14 mouse cellular contexts compared by ENCODE assay signal in the genomic region with DNA sequence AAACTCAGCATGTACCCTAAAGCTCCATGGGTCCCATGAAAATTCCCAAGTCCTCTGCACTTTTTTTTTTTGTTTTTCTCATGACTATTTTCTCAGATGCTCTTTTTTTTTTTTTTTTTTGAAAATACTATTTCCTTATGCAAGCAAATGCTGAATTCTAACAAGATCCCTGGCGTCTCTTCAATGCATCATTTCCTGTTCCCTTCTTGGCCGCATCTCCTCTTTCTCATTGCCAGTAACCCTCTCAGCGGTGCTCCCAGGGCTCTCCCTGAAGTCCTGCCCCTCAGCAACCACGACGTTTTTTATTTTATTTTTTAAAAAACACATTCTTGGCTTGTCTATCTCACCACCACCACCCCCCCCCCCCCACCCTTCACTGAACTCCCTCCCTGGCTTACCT.
DNase-seq lines count a peak whose midpoint lies in the region; ATAC-seq lines count a peak whose summit lies in the region.
"Had no signal": no experiment of that assay in that cellular context is flagged by ENCODE, and none has a peak within 500 bp of the region (broad histone marks: within the 10 kb centered on the region; RNA-seq: fewer than 3 reads in every experiment).

No protein-coding gene starts in this region.

- H3K4me3 ChIP-seq in forebrain, embryonic 14.5 days (ENCODE audit: low read depth, low read length) = no peak overlapping the region
- no peak overlapping the region for H3K4me3 ChIP-seq in forebrain, embryonic 13.5 days
- H3K4me3 ChIP-seq in heart, embryonic 16.5 days (ENCODE audit: low read length) = no peak overlapping the region
- H3K4me3 ChIP-seq: embryonic facial prominence, embryonic 12.5 days; limb, embryonic 13.5 days; megakaryocyte, embryonic 14.5 days; myocyte had no signal

- 70% methylated on average over 5 of the region's 5 CpGs for WGBS in forebrain, embryonic 14.5 days
- 85% methylated on average over 5 of the region's 5 CpGs for WGBS in forebrain, embryonic 13.5 days
- WGBS in heart, embryonic 16.5 days = 49% methylated on average over 5 of the region's 5 CpGs

- ATAC-seq in forebrain, embryonic 14.5 days = no peak
- ATAC-seq in forebrain, embryonic 13.5 days = no peak
- ATAC-seq in heart, embryonic 16.5 days (replicated peaks; ENCODE audit: extremely low read depth, insufficient read depth, low FRiP score) = no peak

- H3K27ac ChIP-seq in forebrain, embryonic 14.5 days (ENCODE audit: low read depth, low read length) = no peak overlapping the region
- no peak overlapping the region for H3K27ac ChIP-seq in forebrain, embryonic 13.5 days
- peak overlapping the region; percentile 66 for H3K27ac ChIP-seq in heart, embryonic 16.5 days (ENCODE audit: low read length)
- H3K27ac ChIP-seq: embryonic facial prominence, embryonic 12.5 days; limb, embryonic 13.5 days had no signal

- DNase-seq in forebrain, embryonic 14.5 days (ENCODE audit: low spot score) = peak; percentile 52
- peak; percentile 46 for DNase-seq in kidney, postnatal 10 days
- DNase-seq in kidney, adult 11 months = no peak
- DNase-seq in NIH3T3 (ENCODE audit: low read depth) = peak; percentile 91
- DNase-seq in frontal cortex, postnatal 10 days (ENCODE audit: low spot score in 2 of 2) = no peak
- DNase-seq in adrenal gland, adult 2 months = no peak
- DNase-seq: adrenal gland, postnatal 25 days; thymus, postnatal 36 days had no signal

- no peak overlapping the region for H3K4me2 ChIP-seq in forebrain, embryonic 14.5 days (ENCODE audit: low read length)
- no peak overlapping the region for H3K4me2 ChIP-seq in forebrain, embryonic 13.5 days
- no peak overlapping the region for H3K4me2 ChIP-seq in heart, embryonic 16.5 days (ENCODE audit: low read depth, low read length)
- H3K4me2 ChIP-seq: embryonic facial prominence, embryonic 12.5 days; limb, embryonic 13.5 days had no signal

- no peak overlapping the region for H3K9ac ChIP-seq in forebrain, embryonic 14.5 days (ENCODE audit: low read length)
- no peak overlapping the region for H3K9ac ChIP-seq in forebrain, embryonic 13.5 days
- no peak overlapping the region for H3K9ac ChIP-seq in heart, embryonic 16.5 days (ENCODE audit: low read length)
- H3K9ac ChIP-seq: embryonic facial prominence, embryonic 12.5 days; limb, embryonic 13.5 days had no signal

- H3K9me3 ChIP-seq in forebrain, embryonic 14.5 days (replicated peaks; ENCODE audit: control insufficient read depth, low read length) = no peaks in the 10 kb centered on the region
- H3K9me3 ChIP-seq in forebrain, embryonic 13.5 days (replicated peaks) = no peaks in the 10 kb centered on the region
- no peaks in the 10 kb centered on the region for H3K9me3 ChIP-seq in heart, embryonic 16.5 days (replicated peaks; ENCODE audit: control insufficient read depth, low read length)
- H3K9me3 ChIP-seq: embryonic facial prominence, embryonic 12.5 days; limb, embryonic 13.5 days; megakaryocyte, embryonic 14.5 days had no signal

- no peaks in the 10 kb centered on the region for H3K27me3 ChIP-seq in forebrain, embryonic 14.5 days (replicated peaks; ENCODE audit: control insufficient read depth, insufficient read depth, low read length)
- no peaks in the 10 kb centered on the region for H3K27me3 ChIP-seq in forebrain, embryonic 13.5 days
- no peaks in the 10 kb centered on the region for H3K27me3 ChIP-seq in heart, embryonic 16.5 days (ENCODE audit: control insufficient read depth, insufficient read depth, low read length)
- H3K27me3 ChIP-seq: embryonic facial prominence, embryonic 12.5 days; megakaryocyte, embryonic 14.5 days had no signal

- no peaks in the 10 kb centered on the region for H3K36me3 ChIP-seq in forebrain, embryonic 14.5 days (ENCODE audit: control insufficient read depth, insufficient read depth, low read length)
- no peaks in the 10 kb centered on the region for H3K36me3 ChIP-seq in forebrain, embryonic 13.5 days (ENCODE audit: poor library complexity, severe bottlenecking)
- H3K36me3 ChIP-seq in heart, embryonic 16.5 days (ENCODE audit: control insufficient read depth, insufficient read depth) = peaks cover 11% of the 10 kb centered on the region
- H3K36me3 ChIP-seq: embryonic facial prominence, embryonic 12.5 days; limb, embryonic 13.5 days had no signal

- peaks cover 5% of the 10 kb centered on the region; the same call in 1 of the 2 replicates for H3K4me1 ChIP-seq in forebrain, embryonic 14.5 days (ENCODE audit: control insufficient read depth, insufficient read depth, low read length)
- peaks cover 10% of the 10 kb centered on the region for H3K4me1 ChIP-seq in forebrain, embryonic 13.5 days
- peaks cover 20% of the 10 kb centered on the region for H3K4me1 ChIP-seq in heart, embryonic 16.5 days (ENCODE audit: control insufficient read depth, insufficient read depth, low read length)

Comparison
In these comparisons a context has a peak if more than half of its experiments do, and no peak if none do; other contexts are left out.
1. DNase-seq: peak in forebrain, embryonic 14.5 days (single experiment), kidney, postnatal 10 days (single experiment) and NIH3T3 (single experiment); none in kidney, adult 11 months (single experiment), frontal cortex, postnatal 10 days (0 of 2) and adrenal gland, adult 2 months (single experiment).